Mouse (Mus musculus) spleen, adult 2 months (tissue): Measurements from ENCODE around the gene Ccdc148.

ENCODE experiments used
- CTCF ChIP-seq: fragments of 200-500 bp; IDR thresholded peaks from 2 replicates; pipeline ENCODE4 v1.5.1; 2011; ENCODE audit warnings: mild to moderate bottlenecking, inconsistent platforms; ENCODE audit not compliant: insufficient read depth, insufficient read length, insufficient replicate concordance; ENCODE audit errors: extremely low read depth
- POLR2A ChIP-seq: fragments of 200-500 bp; IDR thresholded peaks from 2 replicates; pipeline ENCODE4 v1.6.1; 2011; ENCODE audit warnings: low read depth, low read length, inconsistent platforms

- TF ChIP-seq CTCF (no peak), POLR2A (no peak)
Observed at GRCm38 (mm10) chr2:59199476-59199976, 39.0 kb upstream of the Ccdc148 start.
